Mouse (Mus musculus): ENCODE measurements at regions not wholly inside any gene's neighbourhood (a gene's known extent, or its start where the extent isn't known, plus 50 kb on each side); places are given as distances from the start of the nearest gene placed in this dataset.

DNA sequence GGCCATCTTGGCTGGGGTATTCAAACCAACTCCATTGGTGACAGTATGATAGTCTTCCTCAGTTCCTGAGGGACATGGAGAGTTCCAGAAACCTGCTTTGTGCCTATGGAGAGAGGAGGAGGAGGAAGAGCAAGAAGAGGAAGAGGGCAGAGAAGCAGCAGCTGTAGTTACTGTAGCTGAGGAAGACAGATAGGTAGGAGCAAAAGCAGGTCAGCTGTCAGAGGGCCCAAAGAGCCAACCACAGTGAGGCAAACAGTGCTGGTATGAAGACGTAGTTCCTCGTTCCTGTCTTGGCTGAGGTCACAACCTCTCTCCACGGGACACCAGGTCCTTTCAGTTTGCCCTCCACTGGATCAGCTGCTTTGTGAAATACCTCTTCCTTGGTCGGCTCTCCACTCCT is 243.4 kb downstream of the Rplp1 start:
- H3K9me3 ChIP-seq (ENCODE audit: control insufficient read depth, low read length) = 0 out of 2 replicates have a peak, but pooled peaks cover 4% of the 10 kb centered on the region
- 85% methylated on average over 4 of the region's 4 CpGs for whole genome bisulfite sequencing
- no peaks in the 10 kb centered on the region for H3K36me3 ChIP-seq (ENCODE audit: control insufficient read depth, insufficient read depth, low read length)
- no peaks in the 10 kb centered on the region for H3K27me3 ChIP-seq (replicated peaks; ENCODE audit: control insufficient read depth, insufficient read depth, low read length)
- ATAC-seq (ENCODE audit: low read depth) = no peak
- DNase-seq (ENCODE audit: low spot score) = no peak
- no peak overlapping the region for H3K9ac ChIP-seq (ENCODE audit: low read depth, low read length)
- no peak overlapping the region for H3K4me3 ChIP-seq (ENCODE audit: low read depth, low read length)
- no peak overlapping the region for H3K27ac ChIP-seq (replicated peaks; ENCODE audit: low read depth, low read length)
- H3K4me1 ChIP-seq (ENCODE audit: control insufficient read depth, insufficient read depth, low read length) = peaks cover 26% of the 10 kb centered on the region
- H3K4me2 ChIP-seq (ENCODE audit: low read depth, low read length) = no peak overlapping the region

DNA sequence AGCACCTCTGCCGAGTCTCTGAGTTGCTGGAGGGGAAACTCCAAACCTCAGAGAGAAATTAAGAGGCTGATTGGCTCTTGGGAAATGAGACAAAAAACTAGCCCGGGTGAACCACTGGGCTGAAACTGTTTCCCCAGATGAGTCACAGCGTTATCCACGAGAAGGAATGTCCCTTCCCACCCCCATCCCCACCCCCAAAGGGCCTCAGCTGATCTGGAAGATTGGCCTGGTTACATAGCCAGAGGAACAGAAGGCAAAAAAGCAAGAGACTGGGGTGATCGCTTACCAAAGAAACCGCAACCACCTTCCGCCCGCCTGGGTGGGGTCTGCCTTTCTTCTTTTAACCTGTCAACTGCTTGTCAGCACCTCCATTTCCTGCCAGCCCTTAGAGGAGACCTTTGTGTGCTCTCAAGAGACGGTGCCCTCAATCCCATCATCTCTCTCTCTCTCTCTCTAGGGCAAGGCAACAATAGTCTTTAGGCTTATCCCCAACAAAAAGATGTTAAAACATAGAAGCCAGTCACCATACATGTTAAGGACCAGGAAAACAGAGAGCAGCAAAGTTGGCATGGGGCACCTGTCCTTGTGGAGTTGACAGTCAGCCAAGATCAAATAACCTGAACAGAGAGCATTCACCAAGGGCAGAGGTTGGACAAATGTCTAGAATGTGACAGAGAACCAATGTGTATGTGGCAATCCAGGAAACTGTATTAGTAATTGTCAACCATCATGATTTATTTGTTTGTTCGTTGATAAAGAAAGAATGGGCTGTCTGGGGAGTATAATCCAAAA is 244.4 kb downstream of the Rplp1 start:
- H3K4me3 ChIP-seq (ENCODE audit: low read depth, low read length) = no peak overlapping the region
- no peaks in the 10 kb centered on the region for H3K27me3 ChIP-seq (replicated peaks; ENCODE audit: control insufficient read depth, insufficient read depth, low read length)
- H3K36me3 ChIP-seq (ENCODE audit: control insufficient read depth, insufficient read depth, low read length) = no peaks in the 10 kb centered on the region
- H3K27ac ChIP-seq (replicated peaks; ENCODE audit: low read depth, low read length) = no peak overlapping the region
- peaks cover 18% of the 10 kb centered on the region for H3K4me1 ChIP-seq (ENCODE audit: control insufficient read depth, insufficient read depth, low read length)
- peak; percentile 40 for DNase-seq (ENCODE audit: low spot score)
- H3K9me3 ChIP-seq (ENCODE audit: control insufficient read depth, low read length) = 0 out of 2 replicates have a peak, but pooled peaks cover 4% of the 10 kb centered on the region
- no peak for ATAC-seq (ENCODE audit: low read depth)
- H3K9ac ChIP-seq (ENCODE audit: low read depth, low read length) = no peak overlapping the region
- 28% methylated on average over 10 of the region's 10 CpGs for WGBS
- no peak overlapping the region for H3K4me2 ChIP-seq (ENCODE audit: low read depth, low read length)

DNA sequence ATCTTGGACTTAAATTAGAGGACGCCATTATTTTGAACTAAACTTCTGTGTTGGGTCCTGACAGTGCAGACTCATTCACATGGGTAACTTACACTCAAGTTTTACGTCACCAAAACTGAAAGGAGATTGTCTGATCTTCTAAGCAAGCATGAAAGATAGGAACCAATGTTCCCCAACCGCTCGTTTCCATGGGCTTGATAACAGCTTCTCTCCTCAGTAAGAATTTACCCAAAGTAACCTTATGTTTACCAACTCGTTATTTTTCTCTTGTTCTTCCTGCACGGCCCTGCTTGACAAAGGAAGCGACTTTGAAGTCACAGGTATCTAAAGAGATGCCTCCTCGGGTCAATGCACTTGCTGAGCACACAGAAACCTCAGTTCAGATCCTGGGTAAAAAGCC is 245.6 kb downstream of the Rplp1 start:
- no peak overlapping the region for H3K27ac ChIP-seq (replicated peaks; ENCODE audit: low read depth, low read length)
- 0 out of 2 replicates have a peak, but pooled peaks cover 4% of the 10 kb centered on the region for H3K9me3 ChIP-seq (ENCODE audit: control insufficient read depth, low read length)
- peaks cover 15% of the 10 kb centered on the region for H3K4me1 ChIP-seq (ENCODE audit: control insufficient read depth, insufficient read depth, low read length)
- DNase-seq (ENCODE audit: low spot score) = no peak
- H3K9ac ChIP-seq (ENCODE audit: low read depth, low read length) = no peak overlapping the region
- no peaks in the 10 kb centered on the region for H3K36me3 ChIP-seq (ENCODE audit: control insufficient read depth, insufficient read depth, low read length)
- H3K4me2 ChIP-seq (ENCODE audit: low read depth, low read length) = no peak overlapping the region
- ATAC-seq (ENCODE audit: low read depth) = no peak
- no peaks in the 10 kb centered on the region for H3K27me3 ChIP-seq (replicated peaks; ENCODE audit: control insufficient read depth, insufficient read depth, low read length)
- H3K4me3 ChIP-seq (ENCODE audit: low read depth, low read length) = no peak overlapping the region
- WGBS = 85% methylated on average over 8 of the region's 8 CpGs

DNA sequence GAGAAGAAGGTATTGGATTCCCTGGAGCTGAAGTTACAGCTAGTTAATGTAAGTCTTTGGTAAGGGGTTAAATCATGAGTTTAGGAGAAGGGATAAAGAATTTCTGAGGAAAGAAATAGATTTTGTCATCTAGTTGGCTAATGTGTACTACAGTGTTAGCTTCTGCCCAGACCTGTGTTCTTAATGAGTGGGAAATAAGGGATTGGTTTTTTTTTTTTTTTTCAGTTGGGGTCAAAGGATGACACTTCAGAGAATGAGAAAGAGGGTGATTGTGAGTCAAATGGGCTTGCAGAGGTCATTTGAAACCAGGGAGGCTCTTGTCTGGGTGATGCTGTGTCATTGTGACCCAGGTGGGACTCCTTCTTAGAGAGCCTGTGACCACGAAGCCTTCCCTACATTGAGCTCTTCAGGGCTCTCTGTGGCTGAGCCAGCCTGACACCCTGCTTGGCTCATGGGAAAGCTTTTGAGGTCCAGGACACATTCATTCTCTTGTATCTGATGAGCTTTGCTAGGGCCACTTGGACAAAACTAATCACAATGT is 246.1 kb downstream of the Rplp1 start:
- Histone ChIP-seq H3K9me3 (ENCODE audit: control insufficient read depth, low read length) (0 out of 2 replicates have a peak, but pooled peaks cover 4% of the 10 kb centered on the region), H3K4me1 (ENCODE audit: control insufficient read depth, insufficient read depth, low read length) (peaks cover 10% of the 10 kb centered on the region), H3K4me3 (ENCODE audit: low read depth, low read length) (no peak overlapping the region), H3K9ac (ENCODE audit: low read depth, low read length) (no peak overlapping the region), H3K27ac (replicated peaks; ENCODE audit: low read depth, low read length) (no peak overlapping the region), H3K36me3 (ENCODE audit: control insufficient read depth, insufficient read depth, low read length) (no peaks in the 10 kb centered on the region), H3K27me3 (replicated peaks; ENCODE audit: control insufficient read depth, insufficient read depth, low read length) (no peaks in the 10 kb centered on the region), H3K4me2 (ENCODE audit: low read depth, low read length) (no peak overlapping the region)
- 76% methylated on average over 1 of the region's 1 CpGs for WGBS
- no peak for DNase-seq (ENCODE audit: low spot score)
- ATAC-seq (ENCODE audit: low read depth) = no peak

DNA sequence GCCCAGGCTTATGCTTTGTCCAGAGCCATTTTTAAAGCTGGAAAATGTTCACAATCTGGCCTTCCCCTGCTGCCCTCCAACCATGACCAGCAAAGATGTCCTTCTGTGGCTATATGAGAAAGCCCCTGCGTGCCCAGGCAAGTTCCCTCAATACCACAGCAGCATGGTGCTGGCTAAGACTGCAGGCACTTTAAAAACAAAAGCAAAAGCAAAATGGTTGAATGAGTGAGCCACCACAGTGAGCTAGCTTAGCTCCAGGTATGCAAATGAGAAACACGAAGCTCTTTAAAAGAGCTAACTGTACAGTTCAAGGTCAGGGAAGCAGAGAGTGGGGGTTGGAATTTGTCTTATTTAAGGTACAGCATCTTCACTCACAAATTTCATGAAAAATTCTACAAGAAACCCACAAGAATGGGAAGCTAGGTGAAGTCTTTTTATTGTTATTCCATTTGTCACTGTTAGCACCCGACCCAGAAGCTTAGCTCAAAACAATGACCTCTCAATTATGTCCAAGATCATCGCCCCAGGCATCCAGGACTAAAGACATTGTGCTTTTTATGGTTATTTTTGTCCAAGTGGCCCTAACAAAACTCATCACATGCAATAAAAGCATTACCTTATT is 246.8 kb downstream of the Rplp1 start:
- no peak overlapping the region for H3K27ac ChIP-seq (replicated peaks; ENCODE audit: low read depth, low read length)
- WGBS = 60% methylated on average over 4 of the region's 4 CpGs
- no peak overlapping the region for H3K4me2 ChIP-seq (ENCODE audit: low read depth, low read length)
- no peak overlapping the region for H3K9ac ChIP-seq (ENCODE audit: low read depth, low read length)
- H3K36me3 ChIP-seq (ENCODE audit: control insufficient read depth, insufficient read depth, low read length) = no peaks in the 10 kb centered on the region
- 0 out of 2 replicates have a peak, but pooled peaks cover 4% of the 10 kb centered on the region for H3K9me3 ChIP-seq (ENCODE audit: control insufficient read depth, low read length)
- H3K4me1 ChIP-seq (ENCODE audit: control insufficient read depth, insufficient read depth, low read length) = 0 out of 2 replicates have a peak, but pooled peaks cover 6% of the 10 kb centered on the region
- no peaks in the 10 kb centered on the region for H3K27me3 ChIP-seq (replicated peaks; ENCODE audit: control insufficient read depth, insufficient read depth, low read length)
- H3K4me3 ChIP-seq (ENCODE audit: low read depth, low read length) = no peak overlapping the region
- DNase-seq (ENCODE audit: low spot score) = no peak
- no peak for ATAC-seq (ENCODE audit: low read depth)

DNA sequence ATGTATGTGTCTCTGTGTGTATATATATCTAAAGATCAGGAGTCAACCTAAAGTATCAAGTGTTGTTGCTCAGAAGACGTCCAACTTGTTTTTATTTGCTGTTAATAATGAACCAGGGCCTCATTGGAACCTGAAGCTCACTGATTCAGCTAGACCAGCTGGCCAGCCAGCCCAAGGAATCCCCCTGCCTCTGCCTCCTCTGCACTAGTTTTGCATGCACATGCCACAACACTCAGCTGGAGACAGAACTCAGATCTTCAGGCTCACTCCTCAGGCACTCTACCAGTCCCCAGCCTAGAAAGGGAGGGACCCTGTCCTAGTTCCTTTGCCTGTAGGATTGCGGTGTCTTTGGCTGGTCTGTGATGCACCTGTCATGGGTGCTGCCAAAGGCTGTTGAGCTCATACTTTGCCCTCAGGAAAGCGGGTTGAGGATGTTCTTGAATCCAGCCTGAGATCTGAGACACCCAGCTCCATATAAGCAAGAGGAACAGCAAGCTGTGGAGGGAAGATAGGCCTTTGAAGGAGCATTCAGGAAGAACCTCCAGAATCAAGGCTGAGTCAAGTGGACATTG is 247.5 kb downstream of the Rplp1 start:
- 0 out of 2 replicates have a peak, but pooled peaks cover 4% of the 10 kb centered on the region for H3K9me3 ChIP-seq (ENCODE audit: control insufficient read depth, low read length)
- 86% methylated on average over 3 of the region's 3 CpGs for WGBS
- no peak overlapping the region for H3K9ac ChIP-seq (ENCODE audit: low read depth, low read length)
- H3K4me3 ChIP-seq (ENCODE audit: low read depth, low read length) = no peak overlapping the region
- H3K36me3 ChIP-seq (ENCODE audit: control insufficient read depth, insufficient read depth, low read length) = no peaks in the 10 kb centered on the region
- no peak overlapping the region for H3K27ac ChIP-seq (replicated peaks; ENCODE audit: low read depth, low read length)
- H3K27me3 ChIP-seq (replicated peaks; ENCODE audit: control insufficient read depth, insufficient read depth, low read length) = no peaks in the 10 kb centered on the region
- ATAC-seq (ENCODE audit: low read depth) (no peak), DNase-seq (ENCODE audit: low spot score) (no peak)
- no peak overlapping the region for H3K4me2 ChIP-seq (ENCODE audit: low read depth, low read length)
- H3K4me1 ChIP-seq (ENCODE audit: control insufficient read depth, insufficient read depth, low read length) = 0 out of 2 replicates have a peak, but pooled peaks cover 6% of the 10 kb centered on the region

DNA sequence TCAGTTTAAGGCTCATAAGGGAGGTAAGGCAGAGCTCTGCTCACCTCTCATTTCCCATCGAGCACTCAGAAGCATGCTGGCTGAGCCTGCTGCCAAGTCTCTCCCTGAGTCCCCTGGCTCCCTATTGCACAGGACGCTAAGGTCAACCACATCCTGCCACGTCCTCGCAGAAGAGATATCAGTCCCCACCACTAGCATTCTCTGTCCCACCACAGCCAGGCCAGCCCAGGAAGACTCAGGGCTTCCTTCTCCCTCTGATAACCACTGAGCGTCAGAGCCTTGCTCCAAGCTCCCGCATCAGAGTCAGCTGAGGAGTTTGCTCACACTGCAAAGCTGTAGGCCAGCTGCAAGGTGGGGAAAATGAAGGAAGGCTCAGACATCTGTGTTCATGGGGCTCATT is 248.2 kb downstream of the Rplp1 start:
- H3K4me3 ChIP-seq (ENCODE audit: low read depth, low read length) = no peak overlapping the region
- H3K27ac ChIP-seq (replicated peaks; ENCODE audit: low read depth, low read length) = no peak overlapping the region
- no peaks in the 10 kb centered on the region for H3K9me3 ChIP-seq (ENCODE audit: control insufficient read depth, low read length)
- 0 out of 2 replicates have a peak, but pooled peaks cover 6% of the 10 kb centered on the region for H3K4me1 ChIP-seq (ENCODE audit: control insufficient read depth, insufficient read depth, low read length)
- H3K36me3 ChIP-seq (ENCODE audit: control insufficient read depth, insufficient read depth, low read length) = no peaks in the 10 kb centered on the region
- WGBS = 77% methylated on average over 6 of the region's 6 CpGs
- no peak overlapping the region for H3K4me2 ChIP-seq (ENCODE audit: low read depth, low read length)
- no peak overlapping the region for H3K9ac ChIP-seq (ENCODE audit: low read depth, low read length)
- H3K27me3 ChIP-seq (replicated peaks; ENCODE audit: control insufficient read depth, insufficient read depth, low read length) = no peaks in the 10 kb centered on the region
- ATAC-seq (ENCODE audit: low read depth) (no peak), DNase-seq (ENCODE audit: low spot score) (no peak)

DNA sequence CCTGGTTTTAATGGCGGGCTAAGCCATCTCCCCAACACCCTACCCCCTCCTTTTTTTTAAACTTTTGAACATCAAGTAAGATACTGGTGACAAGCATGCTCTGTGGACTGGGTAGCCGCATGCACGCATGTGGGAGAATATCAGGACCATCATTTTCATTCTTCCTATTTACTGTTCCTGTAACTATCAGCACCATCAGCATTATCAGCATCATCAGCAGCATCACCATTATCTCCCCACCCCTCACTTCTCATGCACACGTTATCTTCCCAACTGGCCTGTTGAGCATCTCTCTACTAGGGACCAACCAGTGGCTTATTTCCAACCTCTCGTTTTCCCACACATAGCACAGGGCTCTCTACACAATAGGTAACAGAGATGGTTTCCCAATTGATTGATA is 249.1 kb downstream of the Rplp1 start:
- Histone ChIP-seq H3K9me3 (ENCODE audit: control insufficient read depth, low read length) (no peaks in the 10 kb centered on the region), H3K27me3 (replicated peaks; ENCODE audit: control insufficient read depth, insufficient read depth, low read length) (no peaks in the 10 kb centered on the region), H3K4me1 (ENCODE audit: control insufficient read depth, insufficient read depth, low read length) (0 out of 2 replicates have a peak, but pooled peaks cover 6% of the 10 kb centered on the region), H3K4me2 (ENCODE audit: low read depth, low read length) (no peak overlapping the region), H3K36me3 (ENCODE audit: control insufficient read depth, insufficient read depth, low read length) (no peaks in the 10 kb centered on the region), H3K9ac (ENCODE audit: low read depth, low read length) (no peak overlapping the region), H3K27ac (replicated peaks; ENCODE audit: low read depth, low read length) (no peak overlapping the region), H3K4me3 (ENCODE audit: low read depth, low read length) (no peak overlapping the region)
- WGBS = 87% methylated on average over 5 of the region's 5 CpGs
- ATAC-seq (ENCODE audit: low read depth) (no peak), DNase-seq (ENCODE audit: low spot score) (no peak)
